Mouse (Mus musculus) left cerebral cortex, postnatal 36 days (tissue): ENCODE measurements around the gene Ankdd1a. TPM values are rescaled to one million over a fixed set of nuclear protein-coding genes. Genes with fewer than 3 reads are reported as not detected.

Experiments
- DNase-seq, 2 experiments: peaks; one replicate each; pipeline ENCODE4 v3.0.0; 2021 to 2022; ENCODE audit warnings: low spot score in 2 of 2, mixed read lengths in 1 of 2
- intact Hi-C: fragments of 180-260 bp; cut with DNase I; formaldehyde crosslinking; loops from one replicate; pipeline ENCODE4 v1.15.1; 2025
- total RNA-seq, 2 experiments: library from RNA; stranded (reverse); gene quantifications; 2 replicates each; pipeline ENCODE4 v1.2.3; 2021

Ankdd1a gene
- total RNA-seq, 2 experiments from 2014 or later = 3.1 to 3.4 TPM

DNA sequence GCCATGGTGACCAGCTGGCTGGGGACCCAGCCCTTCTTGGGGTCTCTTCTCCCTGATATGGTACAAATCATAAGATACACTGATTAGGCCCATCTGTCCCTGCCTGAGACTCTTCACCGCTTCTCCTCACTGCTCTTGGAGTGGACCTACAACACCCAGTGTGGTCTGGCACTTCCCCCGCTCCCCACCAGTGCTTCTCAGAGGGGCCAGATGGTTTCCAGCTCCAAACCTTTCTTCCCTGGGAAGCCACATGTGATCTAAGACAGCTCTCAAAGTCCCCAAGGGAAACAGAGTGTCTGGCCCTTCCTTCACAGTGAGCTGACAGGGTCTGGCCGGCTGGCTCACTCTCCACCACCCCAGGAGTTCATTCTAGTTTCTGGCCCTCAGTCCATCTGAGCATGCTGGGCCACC is 5.1 kb downstream of the Ankdd1a start:
- intact Hi-C loops = loop anchor here (10.0 kb wide), 1 partner anchor 150 kb away; the partner anchor contains the start of gene Oaz2
- DNase-seq = no peak

DNA sequence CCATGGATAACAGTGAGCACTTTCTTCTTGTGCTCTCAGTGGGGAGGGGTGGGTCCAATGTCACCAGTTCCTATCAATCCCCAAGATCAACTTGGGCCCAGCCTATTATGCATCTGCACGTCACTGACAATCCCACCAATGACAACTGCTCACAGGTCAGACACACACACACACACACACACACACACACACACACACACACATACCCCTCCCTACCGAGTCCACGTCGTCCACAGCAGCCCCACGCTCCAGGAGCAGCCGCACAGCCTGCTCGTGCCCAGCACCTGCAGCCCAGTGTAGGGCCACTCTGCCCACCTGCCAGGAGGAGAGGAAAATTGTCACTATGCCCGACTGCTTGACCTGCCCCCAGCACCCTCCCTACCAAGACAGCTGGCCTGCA is 5.6 kb downstream of the Ankdd1a start:
- no peak for DNase-seq
- intact Hi-C loops = loop anchor here (10.0 kb wide), 1 partner anchor 150 kb away; the partner anchor contains the start of gene Oaz2

DNA sequence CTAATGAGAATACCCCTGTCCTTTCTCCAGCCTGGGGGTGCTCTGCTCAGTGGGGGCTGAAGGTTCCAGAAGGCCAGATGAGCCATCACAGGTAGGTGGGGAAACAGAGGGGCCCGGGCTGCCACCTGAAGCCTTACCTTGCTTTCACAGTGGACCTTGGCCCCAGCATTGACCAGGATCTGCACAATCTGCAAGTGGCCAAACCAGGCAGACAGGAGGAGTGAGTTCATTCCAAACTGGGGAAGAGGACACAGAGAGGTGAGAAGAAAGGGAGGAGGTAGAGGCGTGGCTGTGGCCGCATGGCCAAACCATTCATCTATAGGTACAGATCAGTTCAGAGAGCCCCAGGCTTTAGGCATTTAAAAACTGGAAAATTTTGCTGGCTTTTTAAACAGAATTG is 7.5 kb downstream of the Ankdd1a start:
- intact Hi-C loops = loop anchor here (10.0 kb wide), 1 partner anchor 152 kb away; the partner anchor contains the start of gene Oaz2

DNA sequence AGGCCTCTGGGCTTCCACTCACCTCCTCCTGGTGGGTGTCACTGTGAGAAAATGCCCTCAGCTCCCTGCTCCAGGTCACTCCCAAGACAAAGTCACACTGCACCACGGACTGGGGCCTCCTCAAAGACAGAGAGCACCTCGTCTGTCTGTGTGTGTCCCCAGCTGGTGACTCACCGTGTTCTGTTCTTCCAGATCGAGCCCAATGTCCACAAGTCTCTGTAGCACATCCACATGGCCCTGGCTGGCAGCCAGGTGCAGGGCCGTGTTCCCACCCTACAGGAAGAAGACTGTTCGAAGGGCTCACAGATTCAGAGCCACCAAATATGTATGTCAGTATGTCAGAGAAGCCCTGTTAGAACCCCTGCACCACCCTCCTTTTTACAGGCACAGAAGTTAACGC is 11.5 kb downstream of the Ankdd1a start:
- DNase-seq = no peak
- intact Hi-C loops = no loop called here

More for the DNA sequence above, 7.5 kb downstream of the Ankdd1a start:
- no peak for DNase-seq

DNA sequence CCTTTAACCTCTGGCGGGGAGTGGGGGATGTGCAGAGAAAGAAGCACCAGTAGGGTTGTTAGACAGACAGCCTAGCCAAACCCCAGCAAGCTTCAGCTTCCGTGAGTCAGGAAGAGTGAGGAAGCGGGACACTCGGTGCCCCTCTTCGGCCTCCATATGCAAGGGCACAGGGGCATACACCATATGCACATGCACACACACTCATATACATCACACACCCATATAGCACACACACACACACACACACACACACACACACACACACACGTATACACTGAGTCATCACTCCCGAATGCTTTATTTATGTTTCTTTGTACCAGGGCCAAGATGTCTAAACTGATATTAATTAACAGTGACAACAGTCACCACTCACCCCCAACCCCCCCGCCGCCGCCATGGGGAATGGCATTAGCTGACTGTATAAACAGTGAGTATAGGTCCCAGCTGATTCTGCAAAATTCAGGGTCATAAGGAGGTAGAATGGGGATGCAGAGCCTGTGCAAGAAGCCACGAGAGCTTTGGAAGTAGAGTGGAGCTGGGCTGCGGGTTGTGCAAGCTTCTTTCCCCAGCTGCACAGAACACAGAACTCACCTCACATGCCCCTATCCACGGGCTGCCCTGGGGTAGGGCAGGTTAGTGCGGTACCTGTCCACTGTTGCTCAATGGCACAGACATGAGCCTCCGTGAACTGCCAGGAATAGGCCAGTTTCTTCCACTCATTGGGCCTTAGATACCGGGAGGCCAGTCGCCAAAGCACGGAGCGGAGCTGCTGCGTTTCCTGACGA is 17.1 kb downstream of the Ankdd1a start:
- DNase-seq = no peak
- intact Hi-C loops = no loop called here

DNA sequence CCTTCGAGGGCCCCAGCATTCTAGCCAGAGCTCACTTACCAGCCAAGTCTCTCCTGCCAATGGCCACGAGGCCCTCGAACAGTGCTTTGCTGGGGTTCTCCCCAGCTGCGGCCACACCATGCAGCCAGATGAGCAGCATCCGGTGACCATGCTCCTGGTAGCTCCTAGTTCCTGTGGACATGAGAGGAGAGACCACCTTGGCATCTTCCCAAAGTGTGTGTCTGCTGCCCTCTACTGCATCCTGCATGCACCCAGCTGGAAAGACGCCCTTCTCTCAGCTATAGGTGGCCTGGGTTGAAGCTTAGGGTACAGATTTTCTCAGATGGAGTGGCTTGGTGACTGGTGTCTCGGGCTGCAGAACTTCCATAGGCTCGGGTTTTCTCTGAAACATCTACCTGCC is 17.8 kb downstream of the Ankdd1a start:
- DNase-seq = no peak
- intact Hi-C loops = no loop called here

DNA sequence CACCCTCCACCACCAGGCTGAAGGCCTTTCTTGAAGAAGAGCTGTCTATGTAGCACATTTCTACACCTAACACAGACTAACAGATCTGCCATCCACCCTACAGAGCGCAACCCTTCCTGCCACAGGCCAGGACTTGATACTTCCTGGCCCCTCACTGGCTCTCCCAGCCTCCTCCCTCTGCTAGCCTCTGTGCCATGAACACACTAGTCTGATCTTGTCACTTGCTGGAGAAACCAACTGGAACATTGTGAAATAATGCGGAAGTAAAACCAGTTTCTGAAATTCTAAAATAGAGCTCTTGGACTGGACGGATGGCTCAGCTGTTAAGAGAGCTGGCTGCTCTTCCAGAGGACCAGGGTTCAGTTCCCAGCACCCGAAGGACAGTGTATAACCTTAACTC is 27.1 kb downstream of the Ankdd1a start:
- intact Hi-C loops = no loop called here
- DNase-seq = no peak

DNA sequence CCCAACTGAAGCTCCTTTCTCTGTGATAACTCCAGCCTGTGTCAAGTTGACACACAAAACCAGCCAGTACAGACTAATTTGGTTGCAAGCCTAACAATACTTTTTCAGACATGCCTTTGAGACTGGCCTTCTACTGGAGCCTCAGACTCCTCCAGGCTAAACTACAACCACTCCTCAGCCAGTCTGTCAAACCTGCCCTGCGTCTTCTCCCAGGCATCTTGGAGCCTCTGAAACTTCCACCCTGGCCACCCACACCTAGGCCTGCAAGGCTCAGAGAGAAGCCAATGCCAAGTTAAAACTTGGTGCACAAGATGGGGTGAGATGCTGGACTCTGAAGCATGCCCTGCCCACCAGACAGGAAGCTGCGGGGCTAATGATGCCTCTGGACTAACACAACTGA is 27.6 kb downstream of the Ankdd1a start:
- no peak for DNase-seq
- intact Hi-C loops = no loop called here

DNA sequence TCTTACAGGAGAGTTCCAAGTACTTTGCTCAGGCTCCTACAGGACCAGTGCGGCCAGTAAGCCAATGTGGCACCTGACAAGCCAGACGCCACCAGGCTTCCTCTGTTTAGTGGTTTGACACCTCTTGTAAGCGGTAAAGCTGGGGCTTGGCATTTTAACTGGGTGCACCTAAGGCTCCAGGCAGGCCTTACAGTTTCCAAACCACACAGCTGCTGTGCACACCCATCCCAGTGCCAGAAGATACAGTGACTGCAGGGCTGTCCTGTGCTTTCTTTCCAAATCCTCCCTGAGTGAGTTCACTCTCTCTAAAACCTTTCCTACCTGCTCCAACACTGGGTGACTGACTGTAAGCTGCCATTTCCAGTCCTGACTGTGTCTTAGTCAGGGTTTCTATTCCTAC is 28.5 kb downstream of the Ankdd1a start:
- no peak for DNase-seq
- intact Hi-C loops = no loop called here

DNA sequence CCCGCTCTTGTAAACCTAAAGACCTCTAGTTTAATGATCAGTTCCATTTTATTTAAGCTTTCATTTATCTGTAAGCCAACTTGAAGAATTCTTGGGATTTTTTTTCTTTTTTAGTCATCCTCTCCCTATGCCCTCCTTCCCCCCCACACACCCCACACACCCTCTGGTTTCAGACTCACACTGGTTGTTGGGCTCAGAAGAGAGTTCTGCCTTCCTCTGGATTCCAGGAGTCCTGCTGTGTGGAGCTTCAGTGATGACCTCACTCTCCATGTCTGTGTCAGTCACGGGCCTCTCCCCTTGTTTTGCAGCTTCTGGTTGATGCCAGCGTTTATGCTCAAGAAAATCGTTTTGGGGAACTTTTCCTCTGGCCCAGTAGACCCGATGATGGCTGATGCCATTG is 39.9 kb downstream of the Ankdd1a start:
- intact Hi-C loops = no loop called here
- DNase-seq = no peak

DNA sequence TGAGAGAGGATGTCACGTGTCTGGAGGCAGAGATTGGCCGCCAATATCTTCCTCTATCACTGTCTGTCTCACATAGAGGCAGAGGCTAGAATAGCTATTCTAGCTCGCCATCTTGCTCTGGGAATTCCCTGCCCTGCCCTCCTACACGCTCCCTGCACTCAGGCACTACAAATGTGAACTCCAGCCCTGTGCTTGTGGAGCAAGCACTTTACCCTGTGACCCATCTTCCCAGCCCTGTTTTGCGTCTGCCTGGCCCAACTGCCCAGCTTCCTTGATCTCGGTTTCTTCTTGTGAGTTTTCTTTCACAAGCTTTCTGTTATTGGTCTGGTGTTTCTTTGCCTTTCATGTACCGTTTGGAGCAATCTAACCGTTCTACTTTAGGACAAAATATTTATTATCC is 40.8 kb downstream of the Ankdd1a start:
- intact Hi-C loops = no loop called here
- DNase-seq = no peak

DNA sequence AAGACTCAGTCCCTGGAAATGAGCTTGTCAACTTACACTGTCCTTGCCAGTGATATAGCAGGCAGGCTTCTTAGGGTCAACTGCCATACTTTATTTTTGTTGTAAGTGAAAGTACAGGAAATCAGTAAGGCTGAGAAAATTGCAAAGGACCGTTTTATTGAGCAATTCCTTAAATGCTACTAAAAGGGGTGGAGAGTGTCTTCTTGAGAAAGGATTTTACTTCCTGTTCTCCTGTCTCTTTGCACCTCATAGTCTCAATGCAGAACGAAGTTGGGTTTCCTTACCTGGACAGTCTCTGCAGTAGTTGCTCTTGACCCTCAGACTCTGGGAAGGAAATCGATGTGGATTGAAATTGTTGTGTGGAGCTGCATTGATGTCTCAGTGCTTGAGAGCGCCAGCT is 47.2 kb downstream of the Ankdd1a start:
- intact Hi-C loops = no loop called here
- no peak for DNase-seq

DNA sequence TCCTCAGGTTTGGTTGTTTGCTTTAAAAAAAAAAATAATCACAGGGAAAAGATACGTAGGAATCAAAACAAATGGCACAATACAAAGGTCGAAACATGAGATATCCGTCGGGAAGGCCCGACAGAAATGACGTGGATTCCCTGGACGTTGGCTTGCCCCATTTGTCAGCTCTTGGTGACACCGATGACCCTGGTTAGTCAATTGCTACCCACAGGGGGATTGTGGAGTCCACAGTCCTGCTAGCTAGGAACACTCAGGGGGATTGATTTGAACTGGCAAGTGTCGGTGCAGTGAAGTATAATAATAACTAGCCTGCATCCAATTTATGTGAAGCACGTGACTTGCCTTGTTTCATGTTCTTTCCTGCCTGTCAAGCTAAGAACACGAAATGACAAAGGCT is 52.3 kb downstream of the Ankdd1a start:
- no peak for DNase-seq
- intact Hi-C loops = no loop called here

DNA sequence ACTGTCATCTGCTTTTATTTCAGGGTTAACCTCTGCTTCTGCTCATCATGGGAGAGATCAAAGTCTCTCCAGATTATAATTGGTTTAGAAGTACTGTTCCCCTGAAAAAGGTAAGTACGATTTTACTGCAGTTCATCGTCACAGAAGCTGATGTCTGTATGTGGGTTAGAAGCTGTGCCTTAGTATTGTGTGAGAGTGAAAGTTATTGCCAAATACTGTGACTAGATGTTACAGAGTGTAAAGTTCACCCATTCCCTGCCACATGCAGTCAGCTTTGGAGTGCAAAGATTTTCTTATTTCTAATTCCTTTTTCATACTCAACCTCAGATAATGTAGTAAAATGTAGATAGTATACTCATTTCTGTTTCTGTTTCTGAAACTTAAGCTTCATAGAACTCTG is 54.8 kb downstream of the Ankdd1a start:
- intact Hi-C loops = no loop called here
- no peak for DNase-seq

DNA sequence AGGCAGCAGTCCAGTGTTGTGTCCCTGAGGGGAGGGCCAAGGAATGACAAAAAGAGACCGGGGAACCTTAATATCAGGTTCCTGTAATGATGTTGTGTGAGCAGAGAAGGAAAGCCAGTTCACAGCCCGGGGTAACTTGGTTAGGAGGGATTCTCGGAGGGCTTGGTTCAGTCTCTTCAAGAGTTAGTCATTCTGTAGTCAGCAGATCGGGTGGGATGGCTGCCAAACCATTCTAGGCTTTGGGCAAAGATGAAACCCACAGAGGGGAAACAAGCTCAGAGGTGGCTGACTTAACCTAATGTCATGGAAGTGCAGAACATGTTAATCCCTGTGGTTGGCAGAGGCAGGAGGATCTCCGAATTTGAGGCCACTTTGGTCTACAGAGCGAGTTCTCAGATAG is 55.8 kb downstream of the Ankdd1a start:
- intact Hi-C loops = loop anchor here (5.0 kb wide), 1 partner anchor 118 kb away; the partner anchor contains the start of gene Plekho2
- DNase-seq = no peak

DNA sequence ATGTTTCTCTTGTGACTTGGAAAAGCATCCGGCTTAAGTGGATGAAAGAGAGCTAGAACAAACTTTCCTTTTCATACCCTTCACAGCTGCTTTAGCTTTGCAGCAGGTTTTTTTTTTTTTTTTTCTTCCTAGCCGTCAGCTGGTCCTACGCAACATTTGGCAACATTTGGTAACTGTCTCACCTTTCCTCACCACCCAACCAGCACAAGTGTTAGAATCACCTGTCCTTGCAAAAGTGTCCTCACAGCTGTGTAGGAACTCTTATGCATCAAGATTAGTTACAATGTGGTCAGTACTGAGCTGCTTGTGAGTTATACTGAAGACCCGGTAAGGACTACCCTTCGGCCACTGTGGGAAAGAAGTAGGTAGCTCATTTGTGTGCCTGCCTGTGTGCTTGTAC is 57.4 kb downstream of the Ankdd1a start:
- intact Hi-C loops = loop anchor here (5.0 kb wide), 1 partner anchor 120 kb away; the partner anchor contains the start of gene Plekho2

DNA sequence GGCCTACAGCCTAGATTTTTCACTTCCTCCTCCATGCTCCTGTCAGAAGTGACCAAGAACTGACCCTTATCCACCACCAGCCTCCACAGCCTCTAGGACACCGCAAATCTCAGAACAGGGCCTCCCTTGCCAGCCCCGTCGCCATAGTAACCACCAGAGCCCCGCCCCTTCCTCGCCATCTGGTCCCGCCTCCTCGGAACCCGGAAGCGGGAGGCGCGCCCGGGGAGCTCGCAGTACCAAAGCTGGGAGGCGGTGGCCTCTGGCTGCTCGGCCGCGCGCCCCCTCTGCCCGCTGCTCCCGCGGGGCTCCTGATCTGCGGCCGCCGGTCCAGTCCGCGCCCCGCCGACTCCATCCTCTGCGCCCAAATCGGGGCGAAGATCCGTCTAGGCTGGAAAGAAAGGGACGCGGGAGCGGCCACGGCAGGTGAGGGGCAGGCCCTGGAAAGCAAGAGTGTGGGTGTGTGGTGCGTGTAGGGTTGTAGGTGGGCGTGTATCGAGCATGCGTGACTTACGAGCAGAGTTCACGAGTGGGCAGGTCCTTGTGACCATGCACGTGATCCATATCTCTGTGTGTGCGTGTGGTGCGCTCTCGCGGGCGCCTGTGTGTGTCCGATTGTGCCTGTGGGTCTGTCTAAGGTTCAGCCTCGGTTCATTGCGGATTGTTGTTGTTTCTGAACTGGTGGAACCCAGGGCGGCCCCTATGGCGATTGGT is 59.1 kb downstream of the Ankdd1a start, which contains the start of gene Spg21:
TSS of gene Spg21 (plus strand) at position 216 of the 711 bp plus-strand sequence.
- peak; percentile 94 for DNase-seq
- intact Hi-C loops = loop anchor here (5.0 kb wide), 1 partner anchor 121 kb away; the partner anchor contains the start of gene Plekho2

More for the DNA sequence above, 57.4 kb downstream of the Ankdd1a start:
- no peak for DNase-seq

DNA sequence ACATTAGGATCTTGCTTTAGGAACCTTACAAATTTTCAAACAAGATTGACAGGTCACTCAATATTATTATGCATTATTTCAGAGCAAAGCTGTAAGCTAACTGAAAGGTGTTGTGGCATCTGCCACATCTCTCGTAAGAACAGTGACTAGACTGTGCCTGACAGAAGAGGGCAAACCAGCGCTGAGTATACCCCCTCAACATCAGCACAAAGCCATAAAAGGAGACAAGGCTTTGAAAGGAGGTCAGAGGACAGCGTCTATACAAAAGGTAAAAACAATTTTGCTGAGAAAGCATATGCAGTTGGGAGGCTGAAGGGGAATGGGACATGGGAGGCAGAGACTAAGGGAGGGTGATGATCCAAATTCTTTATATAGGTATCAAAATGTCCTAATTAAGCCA is 59.8 kb downstream of the Ankdd1a start:
- DNase-seq = no peak
- intact Hi-C loops = loop anchor here (5.0 kb wide), 1 partner anchor 122 kb away; the partner anchor contains the start of gene Plekho2

DNA sequence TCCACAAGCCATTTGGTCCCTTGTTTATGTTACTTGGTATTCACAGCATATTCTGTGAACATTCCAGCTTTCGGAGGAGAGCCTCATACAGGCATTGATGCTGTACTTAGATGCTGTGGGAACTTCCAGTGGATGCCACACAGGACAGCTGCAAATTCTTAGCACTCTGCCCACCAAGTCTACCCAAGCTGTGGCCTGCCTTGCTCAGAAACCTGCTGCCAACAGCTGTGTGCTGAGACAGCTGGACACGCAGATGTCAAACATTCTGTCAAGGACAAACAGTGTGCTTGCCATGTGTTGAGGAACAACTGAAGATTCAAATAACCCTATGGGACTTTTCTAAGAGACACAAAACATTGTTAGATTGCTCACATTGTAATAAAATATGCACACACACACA is 61.0 kb downstream of the Ankdd1a start:
- no peak for DNase-seq
- intact Hi-C loops = no loop called here

DNA sequence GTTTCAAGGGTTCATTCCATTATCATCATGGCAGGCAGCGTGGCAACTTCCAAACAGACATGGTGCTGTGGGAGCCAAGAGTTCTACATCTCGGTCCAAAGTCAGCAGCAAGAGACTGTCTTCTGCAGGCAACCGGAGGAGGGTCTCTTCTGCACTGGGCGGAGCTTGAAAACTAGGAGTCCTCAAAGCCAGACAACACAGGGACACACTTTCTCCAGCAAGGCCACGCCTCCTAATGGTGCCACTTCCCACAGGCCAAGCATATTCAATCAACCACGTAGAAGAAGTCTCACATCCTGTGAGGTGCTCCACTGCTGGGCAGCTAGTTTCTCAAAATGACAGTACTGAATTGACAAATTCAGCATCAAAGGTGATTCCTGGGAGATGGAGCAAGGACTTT is 72.0 kb downstream of the Ankdd1a start:
- DNase-seq = no peak
- intact Hi-C loops = no loop called here

DNA sequence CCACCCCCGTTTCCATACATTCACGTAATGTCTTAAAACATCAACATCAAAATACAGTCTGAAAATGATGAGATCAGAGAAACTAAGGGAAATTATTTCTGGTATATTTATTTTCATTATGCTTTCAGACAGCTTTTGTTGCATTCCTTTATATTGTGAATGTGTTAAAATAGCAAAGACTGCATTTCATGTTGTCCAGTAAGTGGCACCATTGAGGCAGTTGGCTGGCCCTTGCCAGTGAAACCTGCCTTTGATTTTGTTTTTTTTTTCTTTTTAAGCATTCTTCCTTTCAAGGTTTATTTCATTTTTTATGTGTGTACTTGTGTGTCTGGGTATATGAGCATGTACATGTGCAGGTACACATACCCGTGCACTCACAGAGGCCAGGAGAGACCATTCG is 75.3 kb downstream of the Ankdd1a start:
- intact Hi-C loops = no loop called here
- DNase-seq = no peak
